Mouse (Mus musculus) testis, adult 2 months (tissue): ENCODE results near the gene Mysm1. TPM values are rescaled to one million over a fixed set of nuclear protein-coding genes. Genes with fewer than 3 reads are reported as not detected.
A peak's percentile ranks its signal among the peaks of the same experiment; 100 is the strongest.

Experiments
- H3K27ac ChIP-seq: fragments of 200-500 bp; 2 replicates; pipeline ENCODE4 v1.5.1; 2012; ENCODE audit warnings: low read depth, low read length; ENCODE audit not compliant: control insufficient read depth, insufficient read depth
- H3K27me3 ChIP-seq: fragments of 200-500 bp; 2 replicates; pipeline ENCODE4 v1.6.1; 2012; ENCODE audit warnings: mild to moderate bottlenecking, low read length, moderate library complexity; ENCODE audit not compliant: control insufficient read depth, insufficient read depth
- H3K36me3 ChIP-seq: fragments of 200-500 bp; 2 replicates; pipeline ENCODE4 v1.6.1; 2012; ENCODE audit warnings: mild to moderate bottlenecking, low read length; ENCODE audit not compliant: control insufficient read depth, insufficient read depth
- H3K4me1 ChIP-seq: fragments of 200-500 bp; 2 replicates; pipeline ENCODE4 v1.6.1; 2012; ENCODE audit warnings: low read length; ENCODE audit not compliant: control insufficient read depth, insufficient read depth
- H3K4me3 ChIP-seq: fragments of 200-500 bp; 2 replicates; pipeline ENCODE4 v1.5.1; 2012; ENCODE audit warnings: low read depth, mild to moderate bottlenecking, low read length, moderate library complexity, mixed read lengths; ENCODE audit not compliant: control insufficient read depth
- CTCF ChIP-seq: fragments of 200-500 bp; IDR thresholded peaks from 2 replicates; pipeline ENCODE4 v1.5.1; 2012; ENCODE audit warnings: low read depth, mild to moderate bottlenecking, inconsistent platforms, low read length, moderate library complexity; ENCODE audit not compliant: control insufficient read depth, insufficient read depth, insufficient replicate concordance
- POLR2A ChIP-seq: fragments of 200-500 bp; IDR thresholded peaks from 2 replicates; pipeline ENCODE4 v1.6.1; 2012; ENCODE audit warnings: low read depth, mild to moderate bottlenecking, inconsistent platforms, low read length, moderate library complexity; ENCODE audit not compliant: control insufficient read depth
- polyA plus RNA-seq: library from polyadenylated mRNA; depleted of rRNA; stranded (reverse); fragments of >200 nt; gene quantifications from 2 replicates; pipeline ENCODE4 v1.2.3, GENCODE M21; 2012

Mysm1 gene
- polyA plus RNA-seq, 1 experiment = 3.3 TPM

- no peak overlapping the region for H3K4me3 ChIP-seq
- no peaks in the 10 kb centered on the region for H3K27me3 ChIP-seq
- H3K36me3 ChIP-seq = no peaks in the 10 kb centered on the region
- H3K27ac ChIP-seq = no peak overlapping the region
- TF ChIP-seq POLR2A (no peak), CTCF (no peak)
- no peaks in the 10 kb centered on the region for H3K4me1 ChIP-seq
These were observed 20.3 kb upstream of the Mysm1 start for GRCm38 (mm10) chr4:94999249-94999648.

- TF ChIP-seq CTCF = no peak
- TF ChIP-seq POLR2A = no peak
- no peaks in the 10 kb centered on the region for H3K4me1 ChIP-seq
- H3K4me3 ChIP-seq = no peak overlapping the region
- H3K27ac ChIP-seq = no peak overlapping the region
- no peaks in the 10 kb centered on the region for H3K27me3 ChIP-seq
- H3K36me3 ChIP-seq = no peaks in the 10 kb centered on the region
These were observed 17.0 kb upstream of the Mysm1 start for GRCm38 (mm10) chr4:94995862-94996261.

- H3K27me3 ChIP-seq = no peaks in the 10 kb centered on the region
- H3K27ac ChIP-seq = no peak overlapping the region
- TF ChIP-seq CTCF (no peak), POLR2A (no peak)
- no peak overlapping the region for H3K4me3 ChIP-seq
- no peaks in the 10 kb centered on the region for H3K4me1 ChIP-seq
- no peaks in the 10 kb centered on the region for H3K36me3 ChIP-seq
These were observed 11.3 kb upstream of the Mysm1 start for GRCm38 (mm10) chr4:94990204-94990603.

- TF ChIP-seq CTCF (no peak), POLR2A (no peak)
- H3K27me3 ChIP-seq = no peaks in the 10 kb centered on the region
- no peak overlapping the region for H3K4me3 ChIP-seq
- no peaks in the 10 kb centered on the region for H3K36me3 ChIP-seq
- no peak overlapping the region for H3K27ac ChIP-seq
- no peaks in the 10 kb centered on the region for H3K4me1 ChIP-seq
These were observed 8.8 kb upstream of the Mysm1 start for GRCm38 (mm10) chr4:94987725-94988124.

DNA sequence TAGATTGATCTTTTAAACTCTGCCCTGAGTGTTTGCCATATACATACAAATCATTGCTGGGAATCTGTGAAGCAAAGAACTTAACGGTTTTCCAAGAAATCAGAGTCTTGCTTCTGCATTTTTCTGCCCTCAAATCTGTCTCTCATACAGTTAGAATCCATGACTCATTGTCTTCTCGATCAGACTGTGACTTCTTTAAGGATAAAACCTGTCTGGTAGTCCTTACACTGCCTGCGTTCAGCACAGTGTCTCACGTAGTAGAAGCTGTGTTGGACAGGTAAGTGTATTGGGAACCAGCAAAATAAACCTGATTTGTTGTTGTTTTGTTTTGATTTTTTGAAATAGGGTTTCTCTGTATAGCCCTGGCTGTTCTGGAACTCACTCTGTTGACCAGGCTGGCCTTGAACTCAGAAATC lies 608 bp upstream of the Mysm1 start:
- Histone ChIP-seq H3K27ac (peak overlapping the region; percentile 96), H3K4me1 (peaks cover 2% of the 10 kb centered on the region; the same call in 1 of the 2 replicates), H3K27me3 (no peaks in the 10 kb centered on the region), H3K4me3 (peak overlapping the region; percentile 100), H3K36me3 (no peaks in the 10 kb centered on the region)
- TF ChIP-seq POLR2A (no peak), CTCF (no peak)

DNA sequence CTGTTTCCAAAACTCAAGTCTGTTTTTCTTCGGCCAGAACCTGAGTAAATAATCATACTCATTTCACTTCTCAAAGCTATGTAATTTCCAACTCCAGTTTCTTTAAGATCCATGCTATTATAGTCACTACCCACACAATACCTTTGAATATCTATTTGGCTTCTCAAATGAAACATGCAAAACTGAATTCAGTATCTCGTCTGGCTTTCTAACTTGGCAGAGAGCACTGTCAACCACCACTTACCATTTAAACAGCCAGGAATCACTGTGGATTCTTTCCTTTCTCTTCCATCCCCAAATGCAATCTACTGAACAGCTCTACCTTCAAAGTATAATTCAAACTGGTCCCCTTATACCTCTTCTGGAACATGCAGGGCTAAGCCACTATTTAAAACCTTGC lies 5.6 kb downstream of the Mysm1 start:
- Histone ChIP-seq H3K4me3 (no peak overlapping the region), H3K4me1 (peaks cover 2% of the 10 kb centered on the region; the same call in 1 of the 2 replicates), H3K36me3 (no peaks in the 10 kb centered on the region), H3K27ac (no peak overlapping the region), H3K27me3 (no peaks in the 10 kb centered on the region)
- TF ChIP-seq CTCF (no peak), POLR2A (no peak)

- H3K4me1 ChIP-seq = no peaks in the 10 kb centered on the region
- H3K36me3 ChIP-seq = peaks cover 5% of the 10 kb centered on the region; the same call in 1 of the 2 replicates
- no peak overlapping the region for H3K27ac ChIP-seq
- no peaks in the 10 kb centered on the region for H3K27me3 ChIP-seq
- no peak overlapping the region for H3K4me3 ChIP-seq
- TF ChIP-seq POLR2A (no peak), CTCF (no peak)
These were observed 26.1 kb downstream of the Mysm1 start for GRCm38 (mm10) chr4:94952773-94953172.

GRCm38 (mm10) chr4:94941221-94941855 lies 37.6 kb downstream of the Mysm1 start:
- TF ChIP-seq CTCF = no peak
- TF ChIP-seq POLR2A = no peak
- Histone ChIP-seq H3K27ac (no peak overlapping the region), H3K27me3 (no peaks in the 10 kb centered on the region), H3K36me3 (no peaks in the 10 kb centered on the region), H3K4me1 (no peaks in the 10 kb centered on the region), H3K4me3 (no peak overlapping the region)
